Mouse (Mus musculus): Measurements from ENCODE around the gene Kif16b. TPM values are rescaled to one million over a fixed set of nuclear protein-coding genes. Genes with fewer than 3 reads are reported as not detected.

Gene Kif16b
- total RNA-seq, 1 experiment = 10.5 TPM

DNA sequence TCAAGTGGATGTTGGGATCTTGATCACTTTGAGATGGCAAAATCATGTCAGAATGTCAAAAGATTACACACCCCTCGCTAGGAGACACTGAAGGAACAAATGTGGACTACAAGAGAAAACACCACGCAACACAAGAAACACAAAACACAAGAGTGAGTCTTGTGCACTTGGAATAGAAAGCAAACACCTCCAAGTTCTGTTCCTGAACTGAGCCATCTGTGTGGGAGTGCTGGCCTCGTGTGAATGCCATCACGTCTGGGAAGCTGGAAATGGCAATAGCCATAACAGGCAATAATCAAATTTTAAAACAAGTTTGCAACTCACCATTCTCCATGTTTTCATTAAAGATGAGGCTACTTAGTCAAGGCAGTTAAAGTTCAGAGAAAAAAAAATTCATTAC is 254.5 kb downstream of the Kif16b start:
- Histone ChIP-seq H3K4me1 (ENCODE audit: control insufficient read depth in 2 of 2, insufficient read depth in 2 of 2, low read length in 2 of 2, poor library complexity in 1 of 2) (no peaks in the 10 kb centered on the region), H3K27ac (ENCODE audit: insufficient read depth, low read depth, low read length, poor library complexity, severe bottlenecking) (no peak overlapping the region), H3K9me3 (ENCODE audit: control insufficient read depth, insufficient read depth, low read depth, low read length) (no peaks in the 10 kb centered on the region), H3K36me3 (ENCODE audit: control insufficient read depth, insufficient read depth, low read length, poor library complexity, severe bottlenecking) (no peaks in the 10 kb centered on the region), H3K4me3 (ENCODE audit: insufficient read depth in 1 of 2, low read depth in 1 of 2, low read length in 2 of 2, poor library complexity in 1 of 2, severe bottlenecking in 1 of 2) (no peak overlapping the region), H3K9ac (ENCODE audit: insufficient read depth, low read depth, low read length, poor library complexity, severe bottlenecking) (no peak overlapping the region)
- no peak for TF ChIP-seq CHD2 (IDR thresholded peaks at IDR 0.05; ENCODE audit: low read depth, low read length)
- TF ChIP-seq ZNF384 (IDR thresholded peaks at IDR 0.05; ENCODE audit: low read depth, low read length) = no peak
- no peak for TF ChIP-seq ZC3H11A (IDR thresholded peaks at IDR 0.05; ENCODE audit: borderline replicate concordance, low read depth, low read length)
- TF ChIP-seq MAFK (IDR thresholded peaks at IDR 0.05; ENCODE audit: insufficient read depth, low read depth, low read length) = no peak
- TF ChIP-seq HCFC1 (IDR thresholded peaks at IDR 0.05; ENCODE audit: borderline replicate concordance, insufficient read depth, low read length) = no peak
- in situ Hi-C loops (cut with MboI; ENCODE audit: low sequenced_read_pairs in 2 of 2, unreplicated experiment in 2 of 2) = no loop called here
- no peak for DNase-seq (ENCODE audit: low read depth, low spot score)

DNA sequence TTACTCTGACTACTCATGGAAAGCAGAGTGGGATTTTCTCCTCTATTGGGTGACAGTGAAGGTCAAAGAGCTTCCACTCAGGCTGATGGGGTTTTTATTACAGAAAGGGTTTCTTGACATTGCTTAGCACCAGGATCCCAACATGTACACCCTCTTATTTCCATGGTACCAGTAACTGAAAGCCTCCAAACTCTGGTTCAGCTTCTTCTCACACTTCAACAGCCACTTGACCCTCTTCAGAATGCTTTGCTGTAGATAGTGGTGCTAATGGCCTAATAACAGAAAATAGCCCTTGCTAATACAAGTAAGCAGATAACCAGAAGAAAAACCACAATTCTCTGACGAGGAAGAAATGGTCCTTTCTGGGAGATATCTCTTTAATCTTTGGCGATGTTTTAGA is 259.6 kb downstream of the Kif16b start:
- Histone ChIP-seq H3K36me3 (ENCODE audit: control insufficient read depth, insufficient read depth, low read length, poor library complexity, severe bottlenecking) (no peaks in the 10 kb centered on the region), H3K9me3 (ENCODE audit: control insufficient read depth, insufficient read depth, low read depth, low read length) (no peaks in the 10 kb centered on the region), H3K4me3 (ENCODE audit: insufficient read depth in 1 of 2, low read depth in 1 of 2, low read length in 2 of 2, poor library complexity in 1 of 2, severe bottlenecking in 1 of 2) (no peak overlapping the region), H3K27ac (ENCODE audit: insufficient read depth, low read depth, low read length, poor library complexity, severe bottlenecking) (no peak overlapping the region), H3K9ac (ENCODE audit: insufficient read depth, low read depth, low read length, poor library complexity, severe bottlenecking) (no peak overlapping the region), H3K4me1 (ENCODE audit: control insufficient read depth in 2 of 2, insufficient read depth in 2 of 2, low read length in 2 of 2, poor library complexity in 1 of 2) (peaks cover 0 to 2% of the 10 kb centered on the region in 2 experiments; a peak in 1 of 4 replicates)
- TF ChIP-seq CHD2 (IDR thresholded peaks at IDR 0.05; ENCODE audit: low read depth, low read length) (no peak), MAFK (IDR thresholded peaks at IDR 0.05; ENCODE audit: insufficient read depth, low read depth, low read length) (no peak), ZNF384 (IDR thresholded peaks at IDR 0.05; ENCODE audit: low read depth, low read length) (no peak), ZC3H11A (IDR thresholded peaks at IDR 0.05; ENCODE audit: borderline replicate concordance, low read depth, low read length) (no peak), HCFC1 (IDR thresholded peaks at IDR 0.05; ENCODE audit: borderline replicate concordance, insufficient read depth, low read length) (no peak)
- in situ Hi-C loops (cut with MboI; ENCODE audit: low sequenced_read_pairs in 2 of 2, unreplicated experiment in 2 of 2) = no loop called here
- DNase-seq (ENCODE audit: low read depth, low spot score) = no peak

DNA sequence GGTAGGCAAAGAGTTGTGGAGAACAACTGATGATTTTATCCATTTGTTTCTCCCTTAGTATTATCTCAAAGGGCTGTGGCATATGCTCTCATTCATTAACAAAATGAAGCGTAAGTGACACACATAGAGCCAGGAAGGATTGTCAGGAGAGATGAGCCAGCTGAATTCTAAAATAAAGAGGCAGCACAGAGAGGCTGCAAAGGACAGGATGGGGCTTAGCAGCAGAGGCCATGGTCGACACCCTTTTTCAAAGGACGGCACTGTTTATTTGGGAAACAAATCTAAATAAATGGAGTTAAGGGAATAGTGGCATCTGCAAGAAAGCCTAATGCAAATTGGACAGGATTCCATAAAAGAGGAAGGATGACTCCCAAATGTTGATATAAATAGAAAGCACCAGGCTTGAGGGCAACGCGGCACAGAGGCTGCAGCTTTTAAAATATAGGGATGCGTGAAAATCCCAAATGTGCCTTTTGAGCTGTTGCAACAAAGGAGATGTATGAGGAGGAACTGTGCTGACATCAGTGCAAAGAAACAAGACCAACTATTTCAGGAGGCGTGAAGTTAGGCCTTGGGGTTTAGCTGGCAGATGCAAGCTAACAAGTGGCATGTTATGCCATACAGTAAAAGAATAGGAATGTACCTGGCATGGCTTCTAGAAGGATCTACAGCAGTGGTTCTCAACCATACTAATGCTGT is 265.6 kb downstream of the Kif16b start:
- H3K36me3 ChIP-seq (ENCODE audit: control insufficient read depth, insufficient read depth, low read length, poor library complexity, severe bottlenecking) = no peaks in the 10 kb centered on the region
- no peaks in the 10 kb centered on the region for H3K9me3 ChIP-seq (ENCODE audit: control insufficient read depth, insufficient read depth, low read depth, low read length)
- H3K4me3 ChIP-seq (ENCODE audit: insufficient read depth in 1 of 2, low read depth in 1 of 2, low read length in 2 of 2, poor library complexity in 1 of 2, severe bottlenecking in 1 of 2) = no peak overlapping the region
- H3K27ac ChIP-seq (ENCODE audit: insufficient read depth, low read depth, low read length, poor library complexity, severe bottlenecking) = no peak overlapping the region
- DNase-seq (ENCODE audit: low read depth, low spot score) = no peak
- no peak overlapping the region for H3K9ac ChIP-seq (ENCODE audit: insufficient read depth, low read depth, low read length, poor library complexity, severe bottlenecking)
- no peak for TF ChIP-seq CHD2 (IDR thresholded peaks at IDR 0.05; ENCODE audit: low read depth, low read length)
- TF ChIP-seq ZC3H11A (IDR thresholded peaks at IDR 0.05; ENCODE audit: borderline replicate concordance, low read depth, low read length) = no peak
- no peak for TF ChIP-seq MAFK (IDR thresholded peaks at IDR 0.05; ENCODE audit: insufficient read depth, low read depth, low read length)
- no peak for TF ChIP-seq ZNF384 (IDR thresholded peaks at IDR 0.05; ENCODE audit: low read depth, low read length)
- TF ChIP-seq HCFC1 (IDR thresholded peaks at IDR 0.05; ENCODE audit: borderline replicate concordance, insufficient read depth, low read length) = no peak
- H3K4me1 ChIP-seq (ENCODE audit: control insufficient read depth in 2 of 2, insufficient read depth in 2 of 2, low read length in 2 of 2, poor library complexity in 1 of 2) = peaks cover 0 to 2% of the 10 kb centered on the region in 2 experiments; a peak in 1 of 4 replicates
- in situ Hi-C loops (cut with MboI; ENCODE audit: low sequenced_read_pairs in 2 of 2, unreplicated experiment in 2 of 2) = no loop called here

DNA sequence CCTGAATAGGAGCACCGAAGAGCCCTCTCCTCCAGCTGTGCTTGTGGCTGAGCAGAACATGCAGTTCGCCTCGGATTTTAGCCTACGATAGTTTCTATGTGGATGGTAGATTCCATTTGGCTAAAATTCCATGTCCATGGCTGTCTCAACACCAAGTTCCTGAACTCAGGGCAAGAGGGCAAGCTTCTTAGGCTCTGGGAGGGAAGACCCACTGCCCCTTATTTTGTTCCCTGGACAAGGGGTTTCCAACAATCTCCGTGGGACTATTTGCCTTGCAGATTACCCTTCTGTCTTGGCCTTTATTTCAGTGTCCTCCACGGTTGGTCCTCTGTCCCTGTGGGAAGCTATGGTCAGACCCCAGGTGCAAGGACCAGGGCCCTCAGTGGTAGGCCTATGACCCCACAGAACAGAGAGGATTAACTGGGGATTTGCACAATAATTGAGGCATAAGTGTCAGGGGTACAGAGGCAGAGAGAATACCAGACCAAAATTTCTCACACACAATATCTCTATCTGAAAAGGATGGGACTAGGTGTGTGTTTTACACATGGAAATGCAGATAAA is 267.3 kb downstream of the Kif16b start:
- in situ Hi-C loops (cut with MboI; ENCODE audit: low sequenced_read_pairs in 2 of 2, unreplicated experiment in 2 of 2) = no loop called here
- Histone ChIP-seq H3K9me3 (ENCODE audit: control insufficient read depth, insufficient read depth, low read depth, low read length) (no peaks in the 10 kb centered on the region), H3K4me3 (ENCODE audit: insufficient read depth in 1 of 2, low read depth in 1 of 2, low read length in 2 of 2, poor library complexity in 1 of 2, severe bottlenecking in 1 of 2) (no peak overlapping the region), H3K36me3 (ENCODE audit: control insufficient read depth, insufficient read depth, low read length, poor library complexity, severe bottlenecking) (no peaks in the 10 kb centered on the region), H3K27ac (ENCODE audit: insufficient read depth, low read depth, low read length, poor library complexity, severe bottlenecking) (no peak overlapping the region), H3K9ac (ENCODE audit: insufficient read depth, low read depth, low read length, poor library complexity, severe bottlenecking) (no peak overlapping the region), H3K4me1 (ENCODE audit: control insufficient read depth in 2 of 2, insufficient read depth in 2 of 2, low read length in 2 of 2, poor library complexity in 1 of 2) (peaks cover 0 to 2% of the 10 kb centered on the region in 2 experiments; a peak in 1 of 4 replicates)
- no peak for DNase-seq (ENCODE audit: low read depth, low spot score)
- TF ChIP-seq HCFC1 (IDR thresholded peaks at IDR 0.05; ENCODE audit: borderline replicate concordance, insufficient read depth, low read length) = no peak
- no peak for TF ChIP-seq ZNF384 (IDR thresholded peaks at IDR 0.05; ENCODE audit: low read depth, low read length)
- no peak for TF ChIP-seq ZC3H11A (IDR thresholded peaks at IDR 0.05; ENCODE audit: borderline replicate concordance, low read depth, low read length)
- TF ChIP-seq CHD2 (IDR thresholded peaks at IDR 0.05; ENCODE audit: low read depth, low read length) = no peak
- no peak for TF ChIP-seq MAFK (IDR thresholded peaks at IDR 0.05; ENCODE audit: insufficient read depth, low read depth, low read length)
